ENCODE assay signal across 24 mouse cellular contexts in the genomic region with DNA sequence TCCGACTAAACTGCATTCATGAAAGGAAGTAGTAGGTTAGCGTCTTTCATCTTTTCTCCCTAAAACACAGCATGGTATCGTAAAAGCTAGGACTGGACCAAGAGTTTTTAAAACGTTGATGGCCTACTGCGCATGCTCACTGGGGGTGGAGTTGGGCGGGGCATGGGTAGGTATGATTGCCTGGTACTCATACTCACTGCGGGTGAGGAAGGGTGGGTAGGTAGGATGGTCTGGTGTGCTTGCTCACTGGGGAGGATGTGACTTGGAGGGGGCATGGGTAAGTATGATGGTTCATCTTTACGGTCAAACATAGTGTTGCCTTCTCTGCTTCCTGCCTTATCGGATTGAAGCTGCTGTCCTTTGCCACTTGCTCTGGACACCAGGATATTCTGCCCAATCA.
DNase-seq lines count a peak whose midpoint lies in the region; ATAC-seq lines count a peak whose summit lies in the region.
"Had no signal": no experiment of that assay in that cellular context is flagged by ENCODE, and none has a peak within 500 bp of the region (broad histone marks: within the 10 kb centered on the region; RNA-seq: fewer than 3 reads in every experiment).

No protein-coding gene starts in this region.

- DNase-seq in midbrain, embryonic 11.5 days (ENCODE audit: low spot score, missing footprints), result peak; percentile 4
- DNase-seq in CD4-positive helper T cell, adult 2 months (ENCODE audit: low read depth, low spot score), result peak; percentile 67
- peak; percentile 55 for DNase-seq in induced T-regulatory cell, adult 2 months (ENCODE audit: low read depth)
- no peak for DNase-seq in embryonic facial prominence, embryonic 10.5 days (ENCODE audit: low spot score)
- DNase-seq: adrenal gland, adult 8-10 months; adrenal gland, postnatal 14 days; adrenal gland, postnatal 36 days; B cell, adult 2 months; cerebellum, adult 11-12 months; cerebellum, adult 2 months; cerebellum, adult 9-10 months; cerebellum, postnatal 10 days; cerebellum, postnatal 25 days had no signal

- H3K27me3 ChIP-seq in midbrain, embryonic 11.5 days (ENCODE audit: control insufficient read depth, insufficient read depth, low read length), result no peaks in the 10 kb centered on the region
- no peaks in the 10 kb centered on the region for H3K27me3 ChIP-seq in midbrain, embryonic 15.5 days (replicated peaks)
- H3K27me3 ChIP-seq in embryonic facial prominence, embryonic 10.5 days (replicated peaks; ENCODE audit: low read depth, poor library complexity, severe bottlenecking), result no peaks in the 10 kb centered on the region
- H3K27me3 ChIP-seq: embryonic facial prominence, embryonic 13.5 days; embryonic facial prominence, embryonic 15.5 days; Patski had no signal

- peaks cover 3% of the 10 kb centered on the region; the same call in 1 of the 2 replicates for H3K9me3 ChIP-seq in midbrain, embryonic 11.5 days (ENCODE audit: control insufficient read depth, low read length)
- no peaks in the 10 kb centered on the region for H3K9me3 ChIP-seq in midbrain, embryonic 15.5 days
- peaks cover 4% of the 10 kb centered on the region; the same call in 1 of the 2 replicates for H3K9me3 ChIP-seq in embryonic facial prominence, embryonic 10.5 days
- H3K9me3 ChIP-seq: embryonic facial prominence, embryonic 13.5 days; embryonic facial prominence, embryonic 15.5 days; forebrain, embryonic 10.5 days; forebrain, embryonic 12.5 days; G1E had no signal

- no peak for ATAC-seq in midbrain, embryonic 11.5 days (ENCODE audit: low FRiP score)
- no peak for ATAC-seq in midbrain, embryonic 15.5 days (replicated peaks)
- ATAC-seq: activated CD4-positive, CD25-positive, alpha-beta regulatory T cell, adult 4 months; forebrain, embryonic 14.5 days; forebrain, embryonic 16.5 days; Patski had no signal

- H3K4me1 ChIP-seq in midbrain, embryonic 11.5 days (ENCODE audit: control insufficient read depth, insufficient read depth, low read length), result peaks cover 4% of the 10 kb centered on the region; the same call in 1 of the 2 replicates
- H3K4me1 ChIP-seq in midbrain, embryonic 15.5 days, result no peaks in the 10 kb centered on the region
- peaks cover 19% of the 10 kb centered on the region for H3K4me1 ChIP-seq in embryonic facial prominence, embryonic 10.5 days
- H3K4me1 ChIP-seq: embryonic facial prominence, embryonic 15.5 days had no signal

- H3K27ac ChIP-seq in midbrain, embryonic 11.5 days (ENCODE audit: low read depth, low read length), result no peak overlapping the region
- H3K27ac ChIP-seq in midbrain, embryonic 15.5 days, result no peak overlapping the region
- H3K27ac ChIP-seq in embryonic facial prominence, embryonic 10.5 days (replicated peaks), result no peak overlapping the region
- H3K27ac ChIP-seq: embryonic facial prominence, embryonic 13.5 days; embryonic facial prominence, embryonic 15.5 days; forebrain, embryonic 10.5 days; forebrain, embryonic 12.5 days had no signal

- H3K4me3 ChIP-seq in midbrain, embryonic 11.5 days (ENCODE audit: low read depth, low read length), result no peak overlapping the region
- no peak overlapping the region for H3K4me3 ChIP-seq in midbrain, embryonic 15.5 days
- no peak overlapping the region for H3K4me3 ChIP-seq in embryonic facial prominence, embryonic 10.5 days
- H3K4me3 ChIP-seq: embryonic facial prominence, embryonic 13.5 days; embryonic facial prominence, embryonic 15.5 days; erythroblast, embryonic 14.5 days; forebrain, embryonic 10.5 days; forebrain, embryonic 12.5 days had no signal

- no peak overlapping the region for H3K9ac ChIP-seq in midbrain, embryonic 11.5 days (ENCODE audit: low read length)
- H3K9ac ChIP-seq in midbrain, embryonic 15.5 days, result no peak overlapping the region
- H3K9ac ChIP-seq: embryonic facial prominence, embryonic 13.5 days; embryonic facial prominence, embryonic 15.5 days; forebrain, embryonic 12.5 days had no signal

- 93% methylated on average over 9 of the region's 9 CpGs for WGBS in midbrain, embryonic 11.5 days
- WGBS in midbrain, embryonic 15.5 days, result 94% methylated on average over 9 of the region's 9 CpGs
- WGBS in embryonic facial prominence, embryonic 10.5 days, result 92% methylated on average over 9 of the region's 9 CpGs

- no peaks in the 10 kb centered on the region for H3K36me3 ChIP-seq in midbrain, embryonic 11.5 days (ENCODE audit: control insufficient read depth, insufficient read depth, low read length)
- H3K36me3 ChIP-seq in midbrain, embryonic 15.5 days (replicated peaks), result no peaks in the 10 kb centered on the region
- H3K36me3 ChIP-seq in embryonic facial prominence, embryonic 10.5 days (replicated peaks), result no peaks in the 10 kb centered on the region
- H3K36me3 ChIP-seq: embryonic facial prominence, embryonic 13.5 days; embryonic facial prominence, embryonic 15.5 days; forebrain, embryonic 10.5 days; forebrain, embryonic 12.5 days; G1E had no signal

- no peak overlapping the region for H3K4me2 ChIP-seq in midbrain, embryonic 11.5 days
- H3K4me2 ChIP-seq in midbrain, embryonic 15.5 days, result no peak overlapping the region
- H3K4me2 ChIP-seq: embryonic facial prominence, embryonic 13.5 days; embryonic facial prominence, embryonic 15.5 days; forebrain, embryonic 12.5 days had no signal
